ENCODE assay signal across 9 mouse cellular contexts in genomic region chr5:76975736-76976135, GRCm38 (mm10). TPM values are rescaled to one million over a fixed set of nuclear protein-coding genes. Genes with fewer than 3 reads are reported as not detected.
A peak's percentile ranks its signal among the peaks of the same experiment; 100 is the strongest.
DNase-seq lines count a peak whose midpoint lies in the region; ATAC-seq and TF ChIP-seq lines count a peak whose summit lies in the region.
"Had no signal": no experiment of that assay in that cellular context is flagged by ENCODE, and none has a peak within 500 bp of the region (broad histone marks: within the 10 kb centered on the region; RNA-seq: fewer than 3 reads in every experiment).

No protein-coding gene starts in this region.

- H3K27ac ChIP-seq in kidney, embryonic 16.5 days (ENCODE audit: low read length): 0 out of 2 replicates have a peak overlapping the region, but pooled peaks have one; percentile 14
- H3K27ac ChIP-seq in cortical plate, adult 2 months (ENCODE audit: insufficient read depth, low read length): no peak overlapping the region
- H3K27ac ChIP-seq in hindbrain, embryonic 16.5 days (ENCODE audit: low read depth, low read length): no peak overlapping the region
- H3K27ac ChIP-seq in midbrain, embryonic 15.5 days: no peak overlapping the region

- TF ChIP-seq POLR2A in cortical plate, adult 2 months (IDR thresholded peaks at IDR 0.05; ENCODE audit: extremely low read depth, insufficient read depth, low read length): no peak

- no peak for DNase-seq in kidney, adult 9 months
- DNase-seq in cerebellum, postnatal 36 days: no peak
- DNase-seq in cerebellum, postnatal 14 days: no peak
- no peak for DNase-seq in spleen, adult 18-20 months
- DNase-seq: thymus, postnatal 14 days had no signal

- 79% methylated on average over 8 of the region's 8 CpGs for WGBS in kidney, embryonic 16.5 days
- 85% methylated on average over 8 of the region's 8 CpGs for WGBS in hindbrain, embryonic 16.5 days
- WGBS in midbrain, embryonic 15.5 days: 90% methylated on average over 8 of the region's 8 CpGs

- H3K27me3 ChIP-seq in kidney, embryonic 16.5 days (ENCODE audit: insufficient read depth, low read length): no peaks in the 10 kb centered on the region
- no peaks in the 10 kb centered on the region for H3K27me3 ChIP-seq in hindbrain, embryonic 16.5 days (replicated peaks; ENCODE audit: control insufficient read depth, insufficient read depth, low read length)
- H3K27me3 ChIP-seq in midbrain, embryonic 15.5 days (replicated peaks): no peaks in the 10 kb centered on the region

- H3K4me1 ChIP-seq in kidney, embryonic 16.5 days (ENCODE audit: insufficient read depth, low read length): peaks cover 16% of the 10 kb centered on the region
- H3K4me1 ChIP-seq in cortical plate, adult 2 months (ENCODE audit: control insufficient read depth, insufficient read depth, low read length): peaks cover 2% of the 10 kb centered on the region; the same call in 1 of the 2 replicates
- peaks cover 12% of the 10 kb centered on the region for H3K4me1 ChIP-seq in hindbrain, embryonic 16.5 days (ENCODE audit: control insufficient read depth, insufficient read depth, low read depth, low read length)
- H3K4me1 ChIP-seq in midbrain, embryonic 15.5 days: peaks cover 20% of the 10 kb centered on the region

- H3K4me2 ChIP-seq in kidney, embryonic 16.5 days (replicated peaks; ENCODE audit: low read depth, low read length): peak overlapping the region; percentile 81
- peak overlapping the region; percentile 67 for H3K4me2 ChIP-seq in hindbrain, embryonic 16.5 days (ENCODE audit: low read length)
- peak overlapping the region; percentile 56 for H3K4me2 ChIP-seq in midbrain, embryonic 15.5 days

- no peak for ATAC-seq in kidney, embryonic 16.5 days (ENCODE audit: low FRiP score, low TSS enrichment)
- no peak for ATAC-seq in hindbrain, embryonic 16.5 days
- no peak for ATAC-seq in midbrain, embryonic 15.5 days (replicated peaks)

- peak overlapping the region; percentile 96 for H3K4me3 ChIP-seq in kidney, embryonic 16.5 days (ENCODE audit: low read length)
- H3K4me3 ChIP-seq in cortical plate, adult 2 months (ENCODE audit: insufficient read depth, low read length): peak overlapping the region; percentile 85; the same call in 1 of the 2 replicates
- H3K4me3 ChIP-seq in hindbrain, embryonic 16.5 days (ENCODE audit: low read length): peak overlapping the region; percentile 68; the same call in 1 of the 2 replicates
- H3K4me3 ChIP-seq in midbrain, embryonic 15.5 days: peak overlapping the region; percentile 99

- H3K9ac ChIP-seq in kidney, embryonic 16.5 days (replicated peaks; ENCODE audit: low read length): peak overlapping the region; percentile 92
- no peak overlapping the region for H3K9ac ChIP-seq in hindbrain, embryonic 16.5 days (ENCODE audit: low read depth, low read length)
- peak overlapping the region; percentile 83 for H3K9ac ChIP-seq in midbrain, embryonic 15.5 days

- peaks cover 32% of the 10 kb centered on the region for H3K36me3 ChIP-seq in kidney, embryonic 16.5 days (ENCODE audit: insufficient read depth, low read length)
- peaks cover 11% of the 10 kb centered on the region for H3K36me3 ChIP-seq in hindbrain, embryonic 16.5 days (ENCODE audit: control insufficient read depth, insufficient read depth, low read length)
- peaks cover 17% of the 10 kb centered on the region for H3K36me3 ChIP-seq in midbrain, embryonic 15.5 days (replicated peaks)

- no peak for TF ChIP-seq CTCF in cortical plate, adult 2 months (IDR thresholded peaks at IDR 0.05; ENCODE audit: extremely low read depth, insufficient read depth, low read length)

- H3K9me3 ChIP-seq in kidney, embryonic 16.5 days (ENCODE audit: low read length): no peaks in the 10 kb centered on the region
- H3K9me3 ChIP-seq in hindbrain, embryonic 16.5 days (ENCODE audit: control insufficient read depth, low read length): no peaks in the 10 kb centered on the region
- no peaks in the 10 kb centered on the region for H3K9me3 ChIP-seq in midbrain, embryonic 15.5 days

RNA-seq across cellular contexts. Expression of gene Srp72, which starts 1.3 kb away (rescaled TPM):
- polyA plus RNA-seq in kidney, embryonic 16.5 days (2015; fragmentation: Nextera tagmentation; extraction: Ambion mirVana): 98.0 and 104 TPM in 2 replicates
- polyA plus RNA-seq in cortical plate, adult 2 months (2012; rRNA removed): 62.6 and 65.1 TPM in 2 replicates
- 89.5 and 92.2 TPM in 2 replicates for polyA plus RNA-seq in hindbrain, embryonic 16.5 days (2015; fragmentation: Nextera tagmentation; extraction: Ambion mirVana)
- polyA plus RNA-seq in midbrain, embryonic 15.5 days (2015; fragmentation: Nextera tagmentation; extraction: Ambion mirVana): 87.6 and 88.2 TPM in 2 replicates

RNA-seq across cellular contexts. Expression of gene Ppat, which starts 24.4 kb away (rescaled TPM):
- 42.0 and 42.4 TPM in 2 replicates for polyA plus RNA-seq in kidney, embryonic 16.5 days (2015; fragmentation: Nextera tagmentation; extraction: Ambion mirVana)
- 8.1 and 9.4 TPM in 2 replicates for polyA plus RNA-seq in cortical plate, adult 2 months (2012; rRNA removed)
- polyA plus RNA-seq in hindbrain, embryonic 16.5 days (2015; fragmentation: Nextera tagmentation; extraction: Ambion mirVana): 12.2 TPM in 2 replicates
- polyA plus RNA-seq in midbrain, embryonic 15.5 days (2015; fragmentation: Nextera tagmentation; extraction: Ambion mirVana): 9.8 and 11.3 TPM in 2 replicates

RNA-seq across cellular contexts. Expression of gene Paics, which starts 24.6 kb away (rescaled TPM):
- polyA plus RNA-seq in kidney, embryonic 16.5 days (2015; fragmentation: Nextera tagmentation; extraction: Ambion mirVana): 349 and 353 TPM in 2 replicates
- polyA plus RNA-seq in cortical plate, adult 2 months (2012; rRNA removed): 74.7 and 75.2 TPM in 2 replicates
- polyA plus RNA-seq in hindbrain, embryonic 16.5 days (2015; fragmentation: Nextera tagmentation; extraction: Ambion mirVana): 193 and 194 TPM in 2 replicates
- 154 and 167 TPM in 2 replicates for polyA plus RNA-seq in midbrain, embryonic 15.5 days (2015; fragmentation: Nextera tagmentation; extraction: Ambion mirVana)

RNA-seq across cellular contexts. Expression of gene Arl9, which starts 28.1 kb away (rescaled TPM):
- not detected in 2 replicates for polyA plus RNA-seq in kidney, embryonic 16.5 days (2015; fragmentation: Nextera tagmentation; extraction: Ambion mirVana)
- polyA plus RNA-seq in cortical plate, adult 2 months (2012; rRNA removed): 0.28 TPM in 1 of 2 replicates, not detected in the other
- polyA plus RNA-seq in hindbrain, embryonic 16.5 days (2015; fragmentation: Nextera tagmentation; extraction: Ambion mirVana): not detected in 2 replicates
- polyA plus RNA-seq in midbrain, embryonic 15.5 days (2015; fragmentation: Nextera tagmentation; extraction: Ambion mirVana): not detected in 2 replicates

RNA-seq across cellular contexts. Expression of gene Thegl, which starts 40.1 kb away (rescaled TPM):
- polyA plus RNA-seq in kidney, embryonic 16.5 days (2015; fragmentation: Nextera tagmentation; extraction: Ambion mirVana): 0.09 TPM in 1 of 2 replicates, not detected in the other
- polyA plus RNA-seq in cortical plate, adult 2 months (2012; rRNA removed): 0.19 and 0.46 TPM in 2 replicates
- 0.40 and 0.73 TPM in 2 replicates for polyA plus RNA-seq in hindbrain, embryonic 16.5 days (2015; fragmentation: Nextera tagmentation; extraction: Ambion mirVana)
- 0.72 and 0.85 TPM in 2 replicates for polyA plus RNA-seq in midbrain, embryonic 15.5 days (2015; fragmentation: Nextera tagmentation; extraction: Ambion mirVana)
